Mouse (Mus musculus) right cerebral cortex, adult 2 months (tissue): ENCODE measurements at regions not wholly inside any gene's neighbourhood (a gene's known extent, or its start where the extent isn't known, plus 50 kb on each side); places are given as distances from the start of the nearest gene placed in this dataset.

Experiments
- DNase-seq, 2 experiments: peaks; one replicate each; pipeline ENCODE4 v3.0.0; 2021 to 2022; ENCODE audit warnings: low spot score in 2 of 2

DNA sequence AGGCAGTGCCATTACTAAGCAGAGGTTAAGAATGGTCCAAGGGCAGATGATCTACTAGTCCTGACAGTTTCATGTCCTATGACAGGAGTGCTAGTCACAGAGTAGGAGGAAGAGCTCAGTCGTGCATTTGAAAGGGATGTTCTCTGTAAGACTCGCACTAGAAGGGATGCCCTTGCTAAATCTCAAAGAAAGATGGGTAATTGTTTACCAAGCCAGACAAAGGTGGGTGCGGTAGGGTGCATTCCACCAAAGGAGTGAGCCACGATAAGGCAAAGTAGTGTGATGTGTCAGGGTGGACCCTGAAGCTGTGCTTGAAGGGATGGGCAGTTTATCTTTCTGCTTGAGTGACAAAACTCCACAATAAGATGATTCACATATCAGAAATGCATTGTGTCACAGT lies 50.5 kb upstream of the Adgrf1 start:
- no peak for DNase-seq
